Mouse (Mus musculus): ENCODE data around the gene Mrgpre.
A peak's percentile ranks its signal among the peaks of the same experiment; 100 is the strongest.

Mrgpre gene

GRCm38 (mm10) chr7:143783996-143784829 lies at the start of gene Mrgpre:
TSS of gene Mrgpre (minus strand) at chr7:143784500.
- peak; percentile 49 to 50 for DNase-seq

GRCm38 (mm10) chr7:143833581-143834190 lies 49.4 kb upstream of the Mrgpre start:
- no peak for DNase-seq

GRCm38 (mm10) chr7:143832611-143833010 lies 48.3 kb upstream of the Mrgpre start:
- DNase-seq: no peak

- no peak for DNase-seq
Measured at GRCm38 (mm10) chr7:143832196-143832595, 47.9 kb upstream of the Mrgpre start.

- DNase-seq: no peak
Measured at GRCm38 (mm10) chr7:143830399-143830798, 46.1 kb upstream of the Mrgpre start.

- peak; percentile 92 to 98 for DNase-seq
Measured at GRCm38 (mm10) chr7:143829504-143830331, 45.4 kb upstream of the Mrgpre start.

GRCm38 (mm10) chr7:143826985-143827384 lies 42.7 kb upstream of the Mrgpre start:
- no peak for DNase-seq

GRCm38 (mm10) chr7:143823266-143823605 lies 38.9 kb upstream of the Mrgpre start:
- peak in 1 of 2 experiments; percentile 26 for DNase-seq

GRCm38 (mm10) chr7:143822375-143823265 lies 38.3 kb upstream of the Mrgpre start, which contains the start of the genes Nadsyn1 and Dhcr7:
TSS of gene Nadsyn1 (minus strand) at chr7:143822849.
TSS of gene Dhcr7 (plus strand) at chr7:143823145.
- peak; percentile 99 for DNase-seq

GRCm38 (mm10) chr7:143821241-143821640 lies 36.9 kb upstream of the Mrgpre start:
- DNase-seq: no peak

GRCm38 (mm10) chr7:143819201-143819600 lies 34.9 kb upstream of the Mrgpre start:
- no peak for DNase-seq

GRCm38 (mm10) chr7:143808909-143809308 lies 24.6 kb upstream of the Mrgpre start:
- no peak for DNase-seq

GRCm38 (mm10) chr7:143805199-143805624 lies 20.9 kb upstream of the Mrgpre start:
- DNase-seq: no peak

GRCm38 (mm10) chr7:143801195-143802065 lies 17.1 kb upstream of the Mrgpre start:
- no peak for DNase-seq

- no peak for DNase-seq
Measured at GRCm38 (mm10) chr7:143800770-143801169, 16.5 kb upstream of the Mrgpre start.

GRCm38 (mm10) chr7:143798783-143799182 lies 14.5 kb upstream of the Mrgpre start:
- no peak for DNase-seq

GRCm38 (mm10) chr7:143793121-143793520 lies 8.8 kb upstream of the Mrgpre start:
- DNase-seq: peak; percentile 30 to 33

GRCm38 (mm10) chr7:143792336-143792985 lies 8.2 kb upstream of the Mrgpre start:
- DNase-seq: no peak

- DNase-seq: no peak
Measured at GRCm38 (mm10) chr7:143783378-143783995, 813 bp downstream of the Mrgpre start.

GRCm38 (mm10) chr7:143777375-143777774 lies 6.9 kb downstream of the Mrgpre start:
- DNase-seq: no peak
